Mouse (Mus musculus) c-Kit-negative CD71-positive TER-119-positive erythroid progenitor cells, embryonic 14.5 days (primary cell): ENCODE results near the gene Trmt6.

Source experiments
- DNase-seq: peaks from one replicate; pipeline ENCODE4 v3.0.0-alpha.2; 2013; ENCODE audit warnings: low read depth, low spot score

Gene Trmt6

DNA sequence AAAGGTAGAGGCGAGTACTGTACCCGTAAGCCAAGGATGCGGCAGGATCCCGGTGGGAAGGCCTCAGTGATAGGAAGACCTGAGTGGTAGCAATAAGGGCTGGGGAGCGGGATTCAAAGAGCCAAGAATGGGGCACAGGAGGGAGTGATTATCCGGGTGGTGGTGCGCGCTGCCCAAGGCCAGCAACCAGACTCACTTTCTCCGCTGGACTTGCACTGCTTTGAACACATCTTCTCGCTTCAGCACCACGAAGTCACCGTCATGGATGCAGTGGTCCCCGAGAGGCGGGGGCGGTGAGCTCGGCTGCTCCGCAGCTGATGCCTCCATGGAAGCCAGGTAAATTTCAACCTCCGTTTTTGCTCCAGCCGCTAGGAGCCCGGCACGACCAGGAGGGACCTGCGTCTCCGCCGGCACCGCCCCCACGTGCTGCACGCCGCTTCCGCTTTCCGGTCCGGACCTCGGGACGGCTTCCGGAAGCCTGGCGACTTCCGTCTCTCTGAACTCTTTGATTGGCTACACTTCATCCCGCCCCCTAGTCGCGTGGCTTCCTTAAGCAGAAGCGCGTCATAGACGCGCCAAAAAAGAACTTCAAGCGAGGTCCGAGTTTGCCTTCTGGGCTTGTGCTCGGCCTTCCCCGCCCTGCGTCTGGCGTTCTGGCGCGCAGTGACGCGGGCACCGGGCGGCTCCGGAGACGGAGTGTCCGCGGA is at the start of gene Trmt6, which contains the start of gene Mcm8:
TSS of gene Trmt6 (minus strand) at position 448 of the 707 bp plus-strand sequence.
TSS of gene Mcm8 (plus strand) at position 534 of the 707 bp plus-strand sequence.
- peak; percentile 97 for DNase-seq

DNA sequence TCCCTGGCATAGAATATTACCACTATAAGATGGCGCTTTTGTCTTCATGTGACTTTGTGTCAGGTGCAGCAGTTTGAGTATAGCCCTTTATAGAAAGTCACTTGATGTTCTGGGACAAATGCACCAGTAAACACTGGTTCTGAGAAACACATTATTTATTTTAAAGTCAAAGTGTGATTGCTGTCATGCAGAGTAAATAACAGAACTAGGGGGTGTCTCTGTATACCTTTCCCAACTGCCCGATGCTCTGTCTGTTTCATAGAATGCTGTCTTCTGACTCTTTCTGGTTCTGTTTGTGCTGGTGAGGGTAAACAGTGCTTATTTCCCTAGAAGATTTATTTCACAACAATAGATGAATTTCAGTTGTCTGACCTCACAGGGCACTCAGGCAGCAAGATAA is 47.5 kb upstream of the Trmt6 start:
- DNase-seq: no peak

DNA sequence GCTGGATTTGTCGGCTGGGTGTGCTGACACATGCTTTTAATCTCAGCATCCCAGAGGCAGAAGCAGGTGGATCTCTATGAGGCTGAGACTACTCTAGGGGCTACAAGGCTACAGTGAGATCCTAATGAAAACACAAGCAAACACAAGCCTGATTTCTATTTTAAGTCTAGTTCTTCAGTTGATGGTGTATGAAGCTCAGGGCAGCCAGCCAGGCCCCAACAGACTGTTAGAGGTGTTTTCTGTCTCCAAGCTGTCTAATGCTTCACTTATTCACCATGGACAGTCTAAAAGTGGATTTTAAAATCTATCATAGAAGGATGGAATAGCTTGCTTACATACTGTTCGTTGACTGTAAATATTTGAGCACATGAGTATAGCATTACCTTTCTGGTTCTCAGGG is 45.6 kb upstream of the Trmt6 start:
- no peak for DNase-seq

DNA sequence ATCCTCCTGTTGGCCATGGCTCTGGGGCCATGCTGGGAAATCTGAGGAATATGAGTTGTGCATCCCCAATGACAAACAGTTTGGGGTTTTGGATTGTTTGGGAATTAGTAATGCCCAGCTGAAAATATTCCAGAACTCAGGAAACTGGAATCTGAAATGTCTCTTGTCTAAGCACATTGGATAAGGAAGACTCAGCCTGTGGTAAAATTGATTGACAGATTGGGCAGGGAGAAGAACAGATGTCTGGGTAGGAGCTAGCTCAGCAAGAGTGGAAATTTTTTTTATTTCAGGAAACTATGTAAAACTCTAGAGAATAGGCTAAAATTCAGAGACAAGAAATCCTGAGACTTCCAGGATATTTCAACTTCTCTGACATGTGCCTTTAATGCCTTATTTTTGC is 44.6 kb upstream of the Trmt6 start:
- DNase-seq: no peak

DNA sequence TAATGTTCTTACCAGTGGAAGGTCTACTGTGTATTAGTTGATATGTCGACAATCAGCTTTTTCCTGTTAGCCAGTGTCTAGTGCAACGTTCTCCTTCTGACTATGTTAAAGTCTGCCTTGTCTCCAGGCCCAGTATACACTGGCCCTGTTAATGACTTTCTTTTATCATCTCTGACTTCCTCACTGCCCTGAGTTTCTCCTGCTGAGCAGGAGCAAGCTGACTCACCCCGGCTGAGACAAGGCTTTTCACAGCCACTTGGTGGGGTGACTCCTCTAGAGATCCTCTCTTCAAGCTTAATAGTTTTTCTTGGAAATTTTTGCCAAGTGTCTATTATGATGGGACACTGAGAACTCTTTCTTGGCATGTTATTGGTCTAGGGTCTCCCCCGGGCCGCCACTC is 40.5 kb upstream of the Trmt6 start:
- DNase-seq: no peak

DNA sequence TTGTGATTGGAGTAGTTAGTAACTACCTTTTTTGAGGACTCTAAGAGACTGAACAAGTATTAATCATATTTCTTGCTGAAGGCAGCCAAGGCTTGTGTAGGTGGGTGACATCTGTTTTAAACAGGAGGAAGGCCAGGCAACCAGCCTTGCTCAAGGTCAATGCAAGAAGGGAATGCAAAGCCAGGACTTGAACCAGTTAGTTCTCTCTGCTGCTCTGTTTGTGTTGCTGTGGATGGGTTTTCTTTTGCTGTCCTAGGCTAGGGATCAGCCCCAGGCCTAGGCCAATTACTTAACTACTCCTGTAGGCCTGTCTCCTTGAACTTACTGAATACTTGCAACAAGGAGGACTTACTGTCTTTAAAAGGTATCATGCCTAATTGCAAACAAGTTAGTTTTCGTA is 37.2 kb upstream of the Trmt6 start:
- DNase-seq: no peak

DNA sequence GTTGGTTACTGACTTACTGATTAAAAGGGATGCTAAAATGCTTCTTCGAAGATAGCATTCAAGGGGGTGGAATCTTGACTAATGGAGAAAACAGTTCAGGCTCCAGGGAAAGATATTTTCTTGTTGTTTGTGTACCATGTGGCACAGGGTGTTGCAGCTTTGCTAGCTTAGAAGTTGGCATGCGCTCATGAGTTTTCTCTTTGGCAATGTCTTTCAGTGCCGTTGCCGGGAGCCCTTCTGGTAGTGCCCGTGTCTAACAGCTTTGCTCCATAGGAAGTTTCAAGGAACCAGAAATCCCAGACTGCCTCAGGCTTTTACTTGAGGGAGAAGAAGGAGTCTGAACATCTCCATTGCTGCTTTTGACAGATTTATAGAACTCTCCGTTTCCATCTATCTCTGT is 33.3 kb upstream of the Trmt6 start:
- no peak for DNase-seq

DNA sequence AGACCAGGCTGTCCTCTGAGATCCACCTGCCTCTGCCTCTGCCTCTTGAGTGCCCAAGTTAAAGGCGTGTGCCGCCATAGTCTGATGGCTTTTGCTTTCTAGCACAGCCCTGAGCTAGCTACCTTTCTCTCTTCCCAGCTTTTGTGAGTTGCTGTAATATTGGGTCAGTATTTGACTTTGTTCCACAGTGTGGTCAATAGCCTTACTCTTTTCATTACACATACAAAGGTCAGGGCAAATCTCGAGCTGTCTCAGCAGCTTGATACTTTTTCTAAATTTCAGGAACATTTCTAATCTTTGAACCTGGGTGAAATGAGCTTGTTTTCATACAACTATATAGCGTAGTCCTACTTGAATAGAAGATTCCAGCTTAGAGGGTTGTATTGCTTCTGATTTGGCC is 32.5 kb upstream of the Trmt6 start:
- no peak for DNase-seq

DNA sequence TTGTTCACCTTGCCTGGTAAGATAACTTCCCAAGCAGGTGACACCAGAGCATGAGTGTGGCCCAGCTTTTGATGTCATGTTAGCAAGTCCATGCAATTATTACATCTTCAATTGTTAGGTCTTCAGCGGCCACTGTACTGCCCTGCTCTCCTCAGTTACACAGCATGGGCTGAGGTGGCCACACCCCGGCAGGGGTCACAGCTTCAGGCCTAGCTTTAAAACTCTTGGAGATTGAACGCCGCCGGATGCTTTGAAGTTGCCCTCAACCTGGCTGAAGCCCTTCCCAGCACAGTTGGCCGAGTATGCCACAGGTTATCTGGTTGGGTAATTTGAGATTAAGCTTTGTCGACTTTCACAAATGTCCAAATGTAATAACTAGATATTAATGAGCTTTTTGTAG is 31.7 kb upstream of the Trmt6 start:
- DNase-seq: no peak

DNA sequence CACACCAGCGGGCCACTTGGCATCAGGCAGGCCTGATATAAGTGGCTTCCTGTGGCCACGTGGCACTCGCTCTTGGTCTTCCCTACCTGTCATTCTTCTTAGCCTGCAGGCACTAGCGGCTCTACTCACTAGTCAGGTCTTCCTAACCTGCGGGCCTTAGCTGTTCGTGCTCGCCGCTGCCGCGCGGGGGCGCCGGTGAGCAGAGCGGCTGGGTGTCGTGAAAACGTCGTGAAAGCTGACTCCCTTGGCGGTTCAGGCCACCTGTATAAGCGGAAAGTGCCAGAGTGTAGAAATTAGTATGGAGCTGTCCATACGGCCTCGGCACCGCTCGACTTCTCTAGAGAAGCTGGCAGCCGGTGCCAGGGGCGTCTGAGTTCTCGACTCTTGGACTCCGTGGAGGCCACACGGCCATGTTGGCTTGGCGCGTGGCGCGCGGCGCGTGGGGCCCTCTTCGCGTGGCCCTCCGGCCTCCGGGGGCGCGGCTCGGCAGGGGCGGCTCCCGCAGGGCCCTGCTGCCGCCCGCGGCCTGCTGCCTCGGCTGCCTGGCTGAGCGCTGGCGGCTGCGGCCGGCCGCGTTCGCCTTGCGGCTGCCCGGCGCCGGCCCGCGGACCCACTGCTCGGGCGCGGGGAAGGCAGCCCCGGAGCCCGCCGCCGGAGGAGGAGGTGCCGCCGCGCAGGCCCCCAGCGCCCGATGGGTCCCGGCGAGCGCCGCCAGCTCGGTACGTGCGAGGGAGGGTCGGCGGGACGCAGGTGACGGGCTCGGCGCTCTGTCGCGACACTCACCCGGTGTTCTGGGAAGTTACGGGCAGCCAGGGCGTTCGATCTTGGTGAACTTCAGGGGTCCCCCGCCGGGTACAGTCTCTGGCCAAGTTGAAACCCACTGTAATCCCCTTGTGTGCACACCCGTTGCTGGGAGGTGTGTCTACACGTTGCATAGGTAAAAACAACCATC is 30.8 kb upstream of the Trmt6 start, which contains the start of gene Crls1:
TSS of gene Crls1 (plus strand) at position 260 of the 952 bp plus-strand sequence.
- DNase-seq: peak; percentile 90

DNA sequence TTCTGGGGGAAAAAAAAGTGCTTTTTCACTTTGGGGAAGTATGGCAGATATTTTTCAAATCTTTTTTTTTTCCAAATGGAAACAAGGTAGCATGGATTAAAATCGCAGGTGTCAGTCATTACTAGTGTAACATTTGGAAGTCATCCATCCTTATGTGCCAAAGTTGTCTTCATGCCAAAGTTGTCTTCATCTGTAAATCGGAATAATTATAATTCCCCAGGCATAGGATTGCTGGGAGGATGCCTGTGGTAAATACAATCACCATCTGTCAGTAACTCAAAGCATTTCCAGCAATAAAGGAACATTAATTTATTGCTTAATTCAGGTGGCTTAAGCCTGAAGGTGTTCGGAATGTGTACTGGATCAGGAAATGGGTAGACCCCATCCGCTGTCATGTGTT is 25.2 kb upstream of the Trmt6 start:
- no peak for DNase-seq

DNA sequence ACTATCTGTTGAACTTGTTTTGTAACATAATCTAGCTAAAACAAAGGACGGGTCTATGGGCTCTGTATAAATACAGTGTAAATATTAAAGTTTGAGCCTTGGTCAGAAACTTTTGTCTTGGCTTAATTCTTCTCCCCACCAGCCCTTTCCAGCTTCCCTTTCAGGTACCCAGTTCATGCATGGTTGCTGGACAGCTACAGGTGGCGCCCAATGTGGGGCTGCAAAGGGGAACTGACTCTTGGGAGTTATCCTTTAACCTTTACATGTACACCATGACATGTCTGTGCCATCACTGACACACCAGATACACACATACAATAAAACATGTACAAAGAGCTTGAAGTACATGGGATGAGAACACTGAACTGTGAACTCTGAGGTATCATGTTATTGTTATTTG is 12.9 kb downstream of the Trmt6 start:
- no peak for DNase-seq

DNA sequence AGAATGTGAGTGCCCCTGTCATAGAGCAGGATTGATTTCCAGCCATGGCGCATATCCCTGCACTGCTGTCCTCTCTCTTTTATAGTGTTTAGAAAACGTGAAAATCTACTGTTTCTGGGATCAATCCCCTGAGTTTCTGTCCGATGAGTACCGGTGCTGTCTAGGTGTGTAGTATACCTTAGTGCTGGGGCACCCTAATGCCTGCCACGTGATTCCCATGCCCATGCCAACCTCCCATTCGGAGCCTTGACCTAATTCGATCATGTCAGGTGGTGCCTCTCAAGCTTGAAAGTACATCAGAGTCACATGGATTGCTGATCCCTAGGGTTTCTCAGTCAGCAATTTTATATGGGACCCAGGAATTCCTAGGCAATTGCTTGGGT is 21.7 kb downstream of the Trmt6 start:
- DNase-seq: no peak

DNA sequence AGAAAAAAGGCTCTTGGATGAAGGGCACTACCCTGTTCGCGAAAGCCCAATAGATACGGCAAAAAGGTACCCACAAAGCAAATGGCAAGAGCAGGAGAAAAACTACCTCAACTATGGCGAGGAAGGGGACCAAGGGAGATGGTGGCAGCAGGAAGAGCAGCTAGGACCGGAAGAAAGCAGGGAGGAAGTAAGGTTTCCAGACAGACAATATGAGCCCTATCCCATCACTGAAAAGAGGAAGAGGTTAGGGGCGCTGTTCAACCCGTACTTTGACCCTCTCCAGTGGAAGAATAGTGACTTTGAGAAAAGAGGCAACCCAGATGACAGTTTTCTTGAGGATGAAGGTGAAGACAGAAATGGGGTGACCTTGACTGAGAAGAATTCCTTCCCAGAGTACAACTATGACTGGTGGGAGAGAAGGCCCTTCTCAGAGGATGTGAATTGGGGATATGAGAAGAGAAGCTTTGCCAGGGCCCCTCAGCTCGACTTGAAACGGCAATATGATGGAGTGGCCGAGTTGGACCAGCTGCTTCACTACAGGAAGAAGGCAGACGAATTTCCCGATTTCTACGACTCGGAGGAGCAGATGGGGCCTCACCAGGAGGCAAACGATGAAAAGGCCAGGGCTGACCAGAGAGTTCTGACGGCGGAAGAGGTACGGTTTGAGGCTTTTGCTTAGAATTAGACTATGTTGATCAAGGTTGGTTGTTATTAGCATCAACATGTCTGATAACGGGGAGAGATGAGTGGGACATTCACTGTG is 22.2 kb downstream of the Trmt6 start:
- no peak for DNase-seq

DNA sequence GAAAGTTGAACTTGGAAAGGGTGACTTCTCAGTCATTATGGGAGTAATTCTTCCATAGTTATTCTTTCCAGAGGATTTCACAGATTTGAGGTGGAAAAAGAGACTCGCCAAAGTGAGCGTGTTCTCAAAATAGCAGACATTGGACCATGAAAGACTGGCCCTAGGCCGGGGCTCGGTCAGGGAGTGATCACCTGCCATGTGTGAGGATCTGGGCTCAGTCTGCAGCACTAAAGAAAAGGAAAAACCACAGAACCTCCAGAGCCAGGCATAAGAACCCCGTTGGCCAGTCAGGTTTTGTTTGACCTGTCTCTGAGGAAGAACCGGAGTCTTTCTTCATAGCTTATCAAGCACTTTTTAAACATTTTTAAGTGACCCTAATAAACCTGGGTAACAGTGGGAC is 31.8 kb downstream of the Trmt6 start:
- no peak for DNase-seq

DNA sequence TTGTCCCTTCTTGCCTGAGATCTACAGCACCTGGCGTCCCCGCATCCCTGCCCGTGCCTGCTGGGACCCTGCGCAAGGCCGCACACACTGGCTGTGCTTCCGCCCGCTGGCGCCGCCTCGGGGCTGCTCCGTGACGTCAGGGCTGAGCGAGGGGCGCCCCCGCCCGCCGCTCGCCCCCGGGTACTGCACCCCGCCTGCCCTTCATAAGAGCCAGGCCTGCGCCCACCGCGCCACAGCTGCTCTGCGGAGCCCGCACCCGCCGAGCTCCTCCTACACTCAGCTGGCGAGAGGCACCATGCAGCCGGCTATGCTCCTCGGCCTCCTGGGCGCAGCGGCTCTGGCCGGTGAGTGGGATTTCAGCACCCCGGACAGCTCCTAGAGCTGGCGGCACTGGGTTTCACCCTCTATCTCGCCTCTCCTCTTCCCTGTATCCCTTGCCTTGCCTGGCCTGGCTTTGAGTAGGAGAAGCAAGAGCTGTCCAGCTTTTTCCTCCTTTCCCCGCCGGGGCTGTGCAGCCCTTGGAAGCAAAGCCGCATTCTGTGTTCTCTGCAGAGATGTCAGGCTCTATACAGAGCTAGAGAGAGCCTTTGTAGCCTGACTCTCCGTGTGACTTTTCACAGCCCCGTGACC is 34.3 kb downstream of the Trmt6 start:
- no peak for DNase-seq

DNA sequence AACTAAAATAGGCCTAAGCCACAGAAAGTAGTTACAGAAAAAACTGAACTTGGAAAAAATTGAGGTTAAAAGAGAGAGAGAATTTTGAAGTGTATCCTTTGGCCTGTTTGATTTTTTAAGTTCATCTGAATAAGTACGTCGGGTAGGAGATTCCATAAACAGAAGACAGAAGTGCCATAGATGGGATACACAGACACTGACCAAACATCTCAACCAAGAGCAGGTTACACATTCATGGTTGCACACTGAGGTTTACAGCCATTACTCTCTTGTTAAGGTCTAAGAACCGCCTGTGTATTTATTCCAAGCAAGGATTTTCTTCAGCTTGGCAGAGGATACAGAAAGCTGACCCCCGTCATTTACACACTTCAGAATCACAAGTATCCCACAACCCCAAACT is 34.9 kb downstream of the Trmt6 start, which contains the start of gene Chgb:
TSS of gene Chgb (plus strand) at position 301 of the 400 bp plus-strand sequence.
- no peak for DNase-seq

DNA sequence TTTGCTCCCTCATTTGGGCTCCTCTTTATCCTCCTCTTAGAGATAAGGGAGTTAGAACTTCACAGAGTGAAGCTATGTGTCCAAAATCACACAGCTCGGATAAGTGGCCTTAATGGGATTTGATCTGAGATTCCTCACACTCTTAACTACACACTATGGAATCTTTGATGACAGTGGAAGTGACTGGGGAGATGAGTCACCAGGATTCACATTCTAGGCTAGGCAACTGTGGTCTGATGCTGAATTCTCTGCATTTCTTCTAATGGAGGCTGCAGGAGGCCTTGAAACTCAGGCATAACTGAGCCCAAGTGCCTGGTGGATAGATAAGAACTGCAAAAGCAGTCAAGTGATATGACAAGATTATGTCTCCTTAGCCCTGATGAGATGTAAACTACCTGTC is 45.0 kb downstream of the Trmt6 start:
- DNase-seq: no peak

DNA sequence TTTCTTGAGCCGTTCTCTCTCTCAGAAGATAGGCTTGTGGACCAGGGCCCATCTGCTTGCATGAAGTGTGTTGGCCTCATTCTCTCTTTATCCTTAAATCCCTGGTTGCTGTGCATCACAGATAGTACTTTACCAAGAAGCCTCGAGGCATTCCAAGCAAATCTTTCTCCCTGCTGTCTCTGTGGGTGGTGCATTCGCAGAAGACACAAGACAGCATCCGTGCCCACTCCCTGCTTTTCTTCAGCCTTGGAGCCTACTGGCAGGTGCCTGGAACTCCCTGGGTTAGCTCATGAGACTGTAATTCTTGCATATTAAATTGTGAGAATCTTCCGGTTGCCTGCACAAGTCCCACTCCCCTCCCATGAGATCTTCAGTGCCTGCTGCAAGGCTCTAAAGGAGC is 57.9 kb downstream of the Trmt6 start:
- DNase-seq: no peak
